Mouse (Mus musculus) thymus, postnatal 36 days (tissue): ENCODE measurements around the gene Elk1.
A peak's percentile ranks its signal among the peaks of the same experiment; 100 is the strongest.

Source experiments
- DNase-seq, 2 experiments: peaks; one replicate each; pipeline ENCODE4 v3.0.0; 2022; ENCODE audit warnings: mixed read lengths in 2 of 2

The Elk1 gene

DNA sequence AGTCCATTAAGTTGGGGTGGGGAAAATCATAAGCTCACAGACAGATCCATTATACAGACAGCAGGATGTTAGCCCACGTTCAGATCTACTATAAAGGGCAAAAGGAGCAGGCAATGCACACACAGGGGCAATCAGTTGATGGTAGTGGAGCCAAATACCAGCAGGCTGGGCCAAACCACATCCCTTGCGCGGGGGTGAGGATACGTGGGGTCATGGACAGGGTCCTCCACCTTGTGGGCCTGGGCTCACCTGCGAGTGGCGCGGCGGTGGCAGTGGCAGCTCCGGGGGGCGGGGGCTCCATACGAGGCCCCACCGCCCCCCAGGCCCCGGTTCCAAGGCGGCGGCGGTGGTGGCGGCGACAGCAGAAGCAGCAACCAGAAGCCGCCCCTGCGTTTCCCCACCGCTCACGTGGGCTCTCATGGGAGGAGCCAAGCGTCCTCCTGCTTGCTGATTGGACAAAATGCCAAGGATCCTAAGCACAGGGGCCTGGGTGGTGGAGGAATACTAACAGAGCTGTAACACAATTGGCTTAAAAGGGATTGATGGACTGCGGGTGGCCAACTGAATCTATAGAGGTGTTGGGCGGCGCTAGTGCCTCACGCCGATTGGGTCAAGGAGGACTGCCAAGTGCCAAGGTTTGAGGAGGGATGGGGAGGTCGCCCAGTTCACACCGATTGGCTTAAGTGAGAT, at the start of gene Elk1:
Gene Elk1, minus strand, starts transcription at position 418 of the 690 bp plus-strand sequence.
- peak; percentile 74 to 83 for DNase-seq

DNA sequence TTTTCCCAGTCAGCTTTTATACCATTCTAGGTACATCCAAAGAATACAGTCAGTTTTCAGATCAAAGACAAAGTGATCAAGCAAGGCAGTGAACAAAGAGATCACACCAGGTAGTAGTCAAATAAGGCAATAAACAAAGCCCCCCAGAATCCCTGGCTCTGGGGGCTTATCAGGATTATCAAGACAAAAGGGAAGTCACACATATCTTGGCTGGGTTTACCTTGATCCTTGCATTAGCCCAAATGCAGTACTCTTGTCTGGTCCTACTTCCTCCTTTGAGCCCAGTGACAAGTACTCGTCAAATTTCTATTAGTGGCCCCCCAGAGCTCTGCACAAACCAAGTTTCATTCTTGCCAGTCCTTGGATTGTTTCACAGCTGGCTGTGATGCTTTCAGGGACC, 30.5 kb upstream of the Elk1 start:
- DNase-seq, result no peak

DNA sequence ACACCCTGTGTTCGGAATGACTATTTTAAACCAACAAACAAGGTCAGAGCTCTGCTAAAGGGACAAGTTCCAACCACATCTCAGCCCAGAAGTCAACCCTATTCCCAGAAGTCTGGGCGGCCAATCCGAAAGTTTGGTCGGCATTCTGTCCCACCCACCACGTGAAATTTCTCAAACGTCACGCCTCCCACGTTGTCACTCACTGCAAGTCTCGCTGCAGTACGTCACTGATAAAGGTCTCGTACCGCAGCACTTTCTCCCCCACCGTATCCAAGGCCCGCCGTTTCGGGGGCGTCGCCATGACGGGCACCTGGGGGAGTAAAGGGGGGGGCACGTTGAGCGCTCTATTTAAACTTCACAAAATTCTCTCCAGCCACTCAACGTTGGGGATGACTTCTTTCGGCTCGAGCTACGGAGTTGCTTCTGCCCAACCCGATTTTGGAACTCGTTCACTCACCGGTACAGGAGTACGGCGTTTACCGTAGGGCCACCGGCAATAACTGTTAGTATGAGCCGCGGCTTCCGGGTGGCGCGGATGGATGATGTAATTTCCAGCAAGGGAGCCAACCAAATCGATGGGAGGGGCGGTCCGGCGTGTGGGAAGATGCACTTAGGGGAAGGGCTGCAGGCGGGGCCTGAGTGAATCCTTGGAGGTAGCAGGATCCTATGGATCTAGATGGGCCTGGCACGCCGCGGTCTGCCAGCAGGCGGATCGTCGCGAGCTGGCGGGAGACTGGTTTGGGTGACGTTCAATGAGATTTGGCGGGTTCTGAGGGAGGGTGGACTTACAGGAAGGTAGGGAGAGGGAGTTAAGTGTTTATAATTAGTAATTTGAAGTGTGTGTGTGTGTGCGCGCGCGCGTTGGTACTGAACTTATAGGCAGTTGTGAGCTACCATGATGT, 11.3 kb upstream of the Elk1 start, which contains the start of gene Uxt:
Gene Uxt, minus strand, starts transcription at position 541 of the 902 bp plus-strand sequence.
- DNase-seq, result peak; percentile 81 to 86

DNA sequence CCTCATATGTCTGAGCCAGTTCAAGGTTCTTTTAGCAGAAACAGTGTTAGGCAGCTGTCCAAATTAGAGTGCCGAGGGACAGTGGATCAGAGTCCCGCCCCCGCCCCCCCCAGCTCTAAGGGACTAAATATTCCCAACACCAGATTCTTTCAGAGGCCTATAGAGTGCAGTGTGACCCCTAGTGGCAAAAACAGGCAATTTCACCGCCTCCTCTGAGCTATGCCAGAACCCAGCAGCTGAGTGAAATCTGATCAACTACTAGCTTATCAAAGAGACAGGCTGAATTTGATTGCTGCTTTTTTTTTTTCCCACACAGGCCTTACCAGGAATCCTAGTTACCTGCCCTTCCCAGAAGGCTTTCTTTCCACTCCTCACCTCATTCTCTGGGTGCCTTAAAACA, 4.4 kb downstream of the Elk1 start:
- DNase-seq, result peak; percentile 17 to 28

DNA sequence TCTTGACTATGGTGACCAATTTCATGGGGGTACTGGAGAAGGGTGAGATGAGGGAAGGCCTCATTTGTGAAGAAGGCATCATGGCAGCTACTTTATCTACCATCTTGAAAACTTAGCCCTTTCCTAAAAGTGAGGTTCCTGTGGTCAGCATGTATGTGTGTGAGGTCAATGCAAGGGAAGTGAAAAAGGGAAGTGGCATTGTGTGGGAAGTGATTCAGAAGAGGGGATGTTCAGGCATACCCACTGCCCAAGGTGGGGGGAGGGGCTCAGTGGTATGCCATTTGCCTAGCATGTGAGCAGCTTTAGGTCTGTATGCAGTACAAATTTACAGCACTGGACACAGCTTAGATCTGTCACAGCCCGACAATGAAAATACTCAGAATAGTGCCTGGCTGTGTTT, 18.4 kb downstream of the Elk1 start:
- DNase-seq, result no peak

DNA sequence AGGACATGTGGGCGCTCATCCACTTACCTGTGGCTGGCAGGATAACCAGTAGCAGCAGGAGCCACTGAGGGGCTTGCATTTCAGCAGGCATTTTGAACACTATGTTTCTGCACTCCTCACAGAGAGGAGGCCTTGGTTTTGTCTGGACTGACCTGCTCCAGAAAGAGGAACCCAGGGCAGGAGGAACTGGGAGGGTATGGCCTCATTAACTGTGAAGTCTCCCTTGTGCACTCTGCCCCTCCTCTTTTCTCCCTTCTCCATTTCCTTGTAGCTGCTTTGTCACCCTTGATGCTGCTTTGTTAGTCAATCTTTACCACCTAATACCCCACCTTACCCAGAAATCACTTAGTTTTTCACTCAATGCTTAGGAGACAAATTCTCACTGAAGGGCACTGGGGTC, 19.0 kb downstream of the Elk1 start, which contains the start of gene Cfp:
Gene Cfp, minus strand, starts transcription at position 192 of the 400 bp plus-strand sequence.
- no peak for DNase-seq

DNA sequence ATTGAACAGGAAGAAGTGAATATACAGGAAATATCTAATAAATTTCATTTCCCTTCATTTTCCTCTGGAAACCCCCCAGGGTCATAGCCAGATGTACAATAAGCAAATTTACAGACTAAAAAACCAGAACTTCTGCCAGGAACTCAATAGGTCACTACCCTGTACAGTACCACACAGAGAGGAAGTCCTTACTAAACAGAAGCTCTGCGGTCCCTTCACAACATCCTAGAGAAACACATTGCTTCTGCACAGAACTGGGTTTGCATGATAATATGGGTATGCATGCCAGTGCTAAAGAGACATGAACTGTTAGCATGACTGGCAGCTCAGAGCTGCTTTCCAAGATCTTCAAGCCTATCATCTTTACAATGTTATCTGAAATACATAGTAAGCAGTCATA, 20.5 kb downstream of the Elk1 start:
- no peak for DNase-seq

DNA sequence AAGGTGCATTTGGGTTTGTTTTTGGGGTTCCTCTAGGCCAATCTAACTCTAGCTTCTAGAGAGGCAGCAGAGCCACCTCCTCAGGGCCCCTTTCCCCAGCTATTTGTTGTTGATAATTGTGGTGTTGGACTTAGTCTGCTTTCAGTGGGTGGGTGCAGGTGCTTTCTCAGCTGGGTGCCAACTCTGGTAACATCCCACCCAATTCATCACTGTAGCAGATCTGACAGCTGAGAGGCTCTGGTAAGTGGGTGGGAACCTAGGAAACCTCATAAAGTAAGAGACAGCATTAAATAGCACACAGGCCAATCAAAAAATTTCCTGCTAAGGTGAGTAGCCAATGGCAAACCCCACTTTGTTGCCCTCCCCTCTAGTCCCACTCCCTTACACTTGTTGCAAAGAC, 25.4 kb downstream of the Elk1 start:
- no peak for DNase-seq

DNA sequence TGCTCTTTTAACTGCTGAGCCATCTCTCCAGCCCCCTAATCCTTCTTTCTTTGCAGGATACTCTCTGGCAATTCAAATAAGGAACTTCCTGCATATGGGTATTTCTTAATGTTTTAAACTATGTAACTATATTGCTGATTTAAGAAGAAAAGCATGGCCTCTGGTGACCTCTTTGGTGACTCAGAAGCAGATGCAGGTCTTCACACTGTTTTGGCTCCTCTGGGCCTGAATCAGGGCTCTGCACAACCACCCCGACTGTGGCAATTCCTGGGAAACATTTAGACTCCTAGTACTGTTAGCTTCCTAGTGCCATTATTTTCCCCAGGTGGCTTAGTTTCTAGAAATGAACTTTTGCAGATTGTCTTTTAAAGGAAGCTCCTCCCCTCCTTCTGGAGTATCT, 26.9 kb downstream of the Elk1 start:
- no peak for DNase-seq

DNA sequence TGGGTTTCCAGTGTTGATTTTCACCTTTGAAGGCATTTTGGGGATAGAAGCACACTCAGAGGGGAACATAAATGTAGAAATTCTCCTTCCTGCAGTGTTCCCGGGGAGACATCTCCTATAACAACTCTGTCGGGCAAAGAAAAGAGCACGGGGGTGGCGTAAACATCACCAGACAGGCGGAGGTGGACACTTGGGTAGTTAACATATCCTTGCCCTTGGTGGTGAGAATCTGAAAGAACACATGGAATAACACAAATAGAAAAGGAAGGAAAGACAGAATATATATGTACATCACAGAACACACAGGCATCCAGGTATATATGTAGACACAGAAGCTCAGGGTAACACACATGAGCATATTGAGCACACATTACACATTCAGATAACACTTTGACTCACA, 29.0 kb downstream of the Elk1 start:
- DNase-seq, result no peak

DNA sequence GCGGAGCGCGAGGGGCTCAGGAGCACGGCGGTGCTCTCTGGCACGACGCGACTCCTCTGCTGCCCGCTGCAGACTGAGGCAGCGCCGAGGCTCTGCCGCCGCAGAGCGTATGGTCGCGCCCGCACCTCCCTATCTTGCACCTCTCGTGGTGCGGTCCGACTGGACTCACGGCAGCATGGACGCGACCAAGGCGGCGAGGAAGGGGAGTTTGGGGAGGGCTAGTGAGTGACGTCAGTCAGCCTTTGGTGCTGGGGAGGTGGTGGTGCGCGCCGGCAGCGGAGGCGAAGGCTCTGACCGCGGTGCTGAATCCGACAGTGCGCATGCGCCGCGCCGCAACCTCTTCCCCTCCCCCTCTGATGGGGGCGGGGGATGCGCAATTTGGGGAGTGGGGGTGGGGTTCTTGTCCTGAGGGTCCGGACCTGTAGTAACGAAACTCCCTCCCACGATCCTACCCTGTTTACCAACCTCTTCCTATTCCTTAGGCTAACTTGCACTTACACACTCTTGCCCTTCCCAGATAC, 29.5 kb downstream of the Elk1 start, which contains the start of gene Syn1:
Gene Syn1, minus strand, starts transcription at position 161 of the 521 bp plus-strand sequence.
- DNase-seq, result peak; percentile 61 to 76

DNA sequence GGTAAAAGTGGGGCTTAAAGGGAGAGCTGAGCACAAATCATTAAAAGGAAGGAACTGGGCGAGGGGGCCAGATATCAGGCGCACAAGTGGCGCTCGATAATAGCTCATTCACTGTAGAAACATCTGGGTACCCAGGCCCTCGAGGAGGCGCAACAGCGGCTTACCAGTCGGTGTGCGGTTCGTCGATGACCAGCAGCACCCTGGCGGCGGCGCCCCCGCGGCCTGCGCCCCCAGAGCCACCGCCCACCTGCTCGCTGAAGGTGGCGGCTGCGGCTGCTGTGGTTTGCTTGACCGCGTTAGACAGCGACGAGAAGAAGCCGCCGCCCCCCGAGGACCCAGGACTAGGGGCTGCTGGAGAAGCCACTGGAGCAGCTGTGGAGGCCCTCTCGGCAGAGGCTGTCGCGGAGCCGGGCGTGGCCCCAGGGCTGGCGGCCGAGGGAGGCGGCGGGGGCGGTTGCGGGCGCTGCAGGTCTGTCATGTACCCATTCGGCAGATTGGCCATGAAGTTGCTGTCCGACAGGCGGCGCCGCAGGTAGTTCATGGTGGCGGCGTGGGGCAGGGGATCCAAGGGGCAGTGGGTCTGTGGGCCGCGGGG, 30.1 kb downstream of the Elk1 start:
- DNase-seq, result no peak

DNA sequence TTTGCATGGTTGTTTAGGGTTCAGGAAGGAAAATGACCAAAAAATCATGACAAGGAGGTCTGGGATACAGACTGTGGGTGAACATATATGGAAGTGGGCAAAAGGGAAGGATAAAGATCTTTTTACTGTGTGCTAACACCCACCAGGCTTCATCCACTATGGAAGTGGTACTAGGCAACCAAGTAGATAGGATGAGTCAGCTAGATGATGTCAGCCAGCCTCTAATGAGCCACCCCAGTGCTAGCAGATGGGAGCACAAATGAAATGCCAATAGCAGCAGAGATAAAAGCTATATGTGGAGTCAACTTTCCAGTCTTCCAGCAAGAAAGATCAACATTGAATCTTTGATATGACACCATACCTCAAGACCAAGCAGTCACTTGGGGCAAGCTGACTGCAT, 35.3 kb downstream of the Elk1 start:
- no peak for DNase-seq

DNA sequence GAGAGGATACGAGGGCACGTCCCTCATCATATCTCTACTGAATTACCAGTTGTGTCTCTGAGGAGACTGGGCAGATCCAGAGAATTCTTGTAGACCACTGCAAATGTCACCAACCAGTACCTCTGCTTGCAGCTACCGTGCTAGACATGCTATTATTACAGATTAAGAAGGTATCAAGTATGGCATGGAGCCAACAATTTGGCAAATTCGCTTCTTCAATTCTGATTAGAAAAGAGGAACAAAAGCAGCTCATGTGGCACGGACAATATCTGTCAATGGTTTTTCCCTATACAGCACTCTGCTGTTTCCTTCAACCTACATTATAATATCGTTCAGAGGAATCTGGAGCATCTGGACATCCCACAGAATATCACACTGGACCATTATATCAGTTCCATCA, 36.7 kb downstream of the Elk1 start:
- DNase-seq, result no peak

DNA sequence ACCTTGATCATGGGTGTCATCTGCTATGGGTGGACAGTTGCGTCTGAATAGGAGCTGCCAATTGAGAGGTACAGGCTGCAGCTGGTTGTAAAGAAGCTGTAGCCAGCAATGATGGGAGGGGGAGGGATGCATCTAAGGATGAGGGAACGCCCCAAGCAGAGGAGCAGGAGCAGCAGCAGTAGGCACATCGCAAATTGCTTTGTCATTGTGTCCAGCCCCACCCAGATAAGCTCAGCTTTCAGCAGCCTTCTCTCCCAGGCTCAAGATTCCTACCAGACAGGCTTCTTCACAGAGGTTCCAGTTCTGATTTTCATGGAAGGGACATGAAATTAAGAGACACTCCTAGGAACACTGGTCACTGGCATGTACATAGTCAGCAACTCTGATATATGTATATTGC, 40.3 kb downstream of the Elk1 start:
- no peak for DNase-seq
